24 mouse cellular contexts compared by ENCODE assay signal in the genomic region with DNA sequence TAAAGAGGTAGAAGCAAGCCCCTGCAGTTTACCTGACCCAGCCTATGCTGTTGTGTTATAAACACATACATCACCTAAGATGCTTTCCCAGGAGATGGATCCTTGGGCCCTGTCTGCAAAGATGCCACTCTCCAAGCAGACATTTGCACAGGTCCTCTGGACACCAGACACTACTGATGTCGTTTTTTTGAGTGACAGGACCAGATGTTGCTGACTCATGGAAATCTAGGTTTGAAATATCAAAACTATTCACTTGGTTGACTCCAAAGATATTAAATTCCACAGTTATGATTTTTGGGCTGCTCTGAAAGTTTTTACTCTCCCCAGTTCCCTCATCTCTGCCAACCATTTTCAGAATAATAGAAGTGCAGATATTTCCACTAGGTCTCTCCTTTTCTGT. TPM values are rescaled to one million over a fixed set of nuclear protein-coding genes. Genes with fewer than 3 reads are reported as not detected.
"Had no signal": no experiment of that assay in that cellular context is flagged by ENCODE, and none has a peak within 500 bp of the region (broad histone marks: within the 10 kb centered on the region; RNA-seq: fewer than 3 reads in every experiment).

No protein-coding gene starts in this region.

- ATAC-seq: lung, postnatal 0 days; midbrain, embryonic 13.5 days; midbrain, embryonic 15.5 days had no signal

- DNase-seq: lung, adult 2 months; lung, postnatal 14 days; lung, postnatal 36 days; right cerebral cortex, postnatal 14 days; thymus, adult 2 months; thymus, postnatal 25 days; thymus, postnatal 4 days had no signal

- H3K36me3 ChIP-seq: lung, embryonic 15.5 days; midbrain, embryonic 13.5 days; midbrain, embryonic 15.5 days; neural tube, embryonic 13.5 days; neural tube, embryonic 15.5 days; stomach, embryonic 15.5 days had no signal

- H3K9me3 ChIP-seq: lung, embryonic 15.5 days; midbrain, embryonic 15.5 days; stomach, embryonic 15.5 days had no signal

- H3K4me3 ChIP-seq: lung, embryonic 15.5 days; megakaryocyte, embryonic 14.5 days; midbrain, embryonic 13.5 days; midbrain, embryonic 15.5 days; neural tube, embryonic 13.5 days; neural tube, embryonic 15.5 days; stomach, embryonic 15.5 days had no signal

- H3K27ac ChIP-seq: lung, embryonic 15.5 days; macrophage; midbrain, embryonic 13.5 days; midbrain, embryonic 15.5 days; neural tube, embryonic 13.5 days; neural tube, embryonic 15.5 days; stomach, embryonic 15.5 days; stomach, postnatal 0 days had no signal

- H3K4me2 ChIP-seq: lung, embryonic 15.5 days; midbrain, embryonic 11.5 days; midbrain, embryonic 13.5 days; midbrain, embryonic 15.5 days; neural tube, embryonic 13.5 days; neural tube, embryonic 15.5 days; stomach, embryonic 15.5 days had no signal

- H3K9ac ChIP-seq: lung, embryonic 15.5 days; midbrain, embryonic 13.5 days; midbrain, embryonic 15.5 days; neural tube, embryonic 13.5 days; neural tube, embryonic 15.5 days; stomach, embryonic 15.5 days had no signal

RNA-seq across cellular contexts. Expression of a gene that starts 35.0 kb away (rescaled TPM):
- total RNA-seq: megakaryocyte progenitor cell, adult 5-6 weeks; monocyte, adult 5-6 weeks had no signal
- polyA plus RNA-seq: liver, embryonic 16.5 days; macrophage; spleen, adult 2 months; stomach, embryonic 15.5 days; stomach, postnatal 0 days; testis, adult 2 months; urinary bladder, adult 2 months had no signal
